Mouse (Mus musculus) urinary bladder, adult 2 months (tissue): ENCODE measurements around the gene Mzf1. TPM values are rescaled to one million over a fixed set of nuclear protein-coding genes. Genes with fewer than 3 reads are reported as not detected.
"Not testable (repeated sequence)": the region's sequence is repeated elsewhere in the genome, so short reads cannot be mapped to it uniquely, and the experiment has no call there.

Experiments
- DNase-seq: peaks from one replicate; pipeline ENCODE4 v3.0.0; 2022; ENCODE audit warnings: low spot score
- polyA plus RNA-seq: library from polyadenylated mRNA; depleted of rRNA; stranded (reverse); fragments of >200 nt; gene quantifications from 2 replicates; pipeline ENCODE4 v1.2.3, GENCODE M21; 2012; rRNA removed

Gene Mzf1
- 1.2 and 1.3 TPM in 2 replicates for polyA plus RNA-seq

- peak; percentile 81 for DNase-seq
Measured at GRCm38 (mm10) chr7:13054287-13055010, at the start of gene Mzf1. Mzf1 (minus strand) TSS chr7:13054764.

- DNase-seq = no peak
Measured at GRCm38 (mm10) chr7:13095073-13095472, 40.5 kb upstream of the Mzf1 start, which contains the start of gene Vmn1r85. Vmn1r85 (minus strand) TSS chr7:13095173.

DNA sequence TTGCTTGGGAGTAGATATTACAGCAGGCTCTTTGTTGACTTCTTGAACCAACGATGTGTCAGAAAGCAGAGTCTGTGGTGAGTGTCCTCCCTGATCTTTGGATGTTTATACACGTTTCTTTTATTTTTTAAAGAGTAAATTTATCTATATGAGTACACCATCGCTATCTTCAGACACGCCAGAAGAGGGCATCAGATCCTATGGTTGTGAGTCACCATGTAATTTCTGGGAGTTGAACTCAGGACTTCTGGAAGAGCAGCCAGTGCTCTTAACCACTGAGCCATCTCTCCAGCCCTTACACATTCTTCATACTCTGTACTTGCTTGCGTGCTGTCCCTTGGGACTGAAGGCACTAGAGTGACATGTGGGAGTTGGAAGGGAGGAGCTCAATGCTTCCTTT, 17.7 kb upstream of the Mzf1 start:
- DNase-seq = no peak

DNA sequence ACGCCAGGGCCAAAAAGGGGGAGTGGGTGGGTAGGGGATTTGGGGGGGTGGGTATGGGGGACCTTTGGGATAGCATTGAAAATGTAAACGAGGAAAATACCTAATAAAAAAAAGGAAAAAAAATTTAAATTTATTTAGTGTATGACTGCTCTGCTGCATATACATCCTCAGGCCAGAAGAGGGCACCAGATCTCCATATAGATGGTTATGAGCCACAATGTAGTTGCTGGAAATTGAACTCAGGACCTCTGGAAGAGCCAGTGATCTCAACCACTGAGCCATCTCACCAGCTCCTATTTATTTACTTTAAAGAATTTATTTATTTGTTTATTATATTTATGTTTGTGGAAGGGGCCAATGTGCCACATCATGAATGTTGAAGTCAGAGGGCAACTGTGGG, 8.8 kb upstream of the Mzf1 start:
- not testable (repeated sequence) for DNase-seq

GRCm38 (mm10) chr7:13059536-13059935, 5.0 kb upstream of the Mzf1 start:
- no peak for DNase-seq

DNA sequence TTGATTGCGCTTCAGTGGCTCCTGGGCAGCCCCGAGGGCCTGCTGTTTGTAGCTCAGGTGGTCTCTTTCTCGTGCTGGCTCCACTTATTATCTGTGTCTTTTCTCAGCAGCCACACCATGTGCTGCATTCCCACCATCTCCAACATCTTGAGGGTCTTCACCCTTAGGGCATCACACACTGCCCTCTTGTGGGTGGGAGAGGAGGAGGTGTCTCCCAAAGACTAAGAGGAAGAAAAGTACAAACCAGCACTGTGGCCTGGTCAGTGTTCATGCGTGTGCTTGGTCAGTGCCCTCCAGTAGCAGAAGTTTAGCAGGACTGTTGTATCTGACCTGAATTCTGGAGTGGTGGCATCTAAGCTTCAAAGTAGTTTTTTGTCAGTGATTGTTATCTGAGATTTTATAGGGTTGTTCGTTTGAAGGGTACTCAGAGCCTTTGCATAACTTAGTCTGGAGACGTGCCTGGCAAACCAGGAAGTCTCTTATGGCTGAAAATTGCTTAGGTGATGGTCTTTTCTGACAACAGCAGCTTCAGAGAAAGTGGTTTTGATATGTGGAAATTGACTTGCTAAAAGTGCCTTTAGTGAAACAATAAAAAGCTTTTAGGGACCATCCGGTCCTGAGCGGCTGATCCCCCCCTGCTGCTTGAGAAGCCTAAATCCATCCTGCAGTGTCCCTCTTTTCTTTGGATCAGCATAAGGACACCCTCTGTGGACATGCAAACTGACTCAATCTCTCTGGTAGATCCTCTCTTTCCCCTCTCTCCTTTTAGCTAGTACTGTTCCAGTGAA, 2.5 kb upstream of the Mzf1 start:
- no peak for DNase-seq

DNA sequence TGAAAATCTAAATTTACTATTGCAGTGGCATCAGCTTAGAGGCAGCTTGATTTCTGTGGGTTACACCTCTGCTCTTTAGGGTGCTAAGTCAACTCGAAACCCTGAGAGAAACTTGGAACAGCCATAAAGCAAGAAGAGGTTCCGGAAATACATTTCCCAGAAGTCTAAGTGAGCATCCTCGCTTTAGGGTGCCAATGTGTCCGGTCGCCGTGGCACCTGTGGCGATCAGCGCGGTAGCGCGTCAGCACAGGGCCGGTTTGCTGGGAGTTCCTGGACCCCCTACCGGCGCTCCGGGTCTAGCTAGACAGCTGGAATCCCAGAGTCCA, 640 bp downstream of the Mzf1 start:
- DNase-seq = no peak

DNA sequence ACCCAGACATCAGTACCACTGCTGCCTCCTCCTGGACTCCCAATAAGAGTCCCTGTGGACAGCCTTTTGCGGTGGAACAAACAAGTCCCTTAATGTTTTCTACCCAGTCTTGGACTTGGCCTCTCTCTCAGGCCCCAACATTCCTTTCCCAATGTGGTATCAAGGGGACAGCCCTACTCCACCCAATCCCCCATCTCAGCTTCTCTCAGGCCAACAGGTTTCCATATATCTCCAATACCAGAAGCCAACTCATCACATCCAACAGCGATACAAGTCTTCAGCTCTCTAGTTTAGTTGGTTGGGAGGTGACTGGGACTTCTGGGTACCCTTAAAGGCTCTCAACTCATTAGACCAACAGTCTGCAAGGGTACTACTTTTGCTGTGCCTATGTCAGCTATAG, 1.1 kb downstream of the Mzf1 start:
- no peak for DNase-seq

GRCm38 (mm10) chr7:13053001-13053400, 1.6 kb downstream of the Mzf1 start:
- no peak for DNase-seq

DNA sequence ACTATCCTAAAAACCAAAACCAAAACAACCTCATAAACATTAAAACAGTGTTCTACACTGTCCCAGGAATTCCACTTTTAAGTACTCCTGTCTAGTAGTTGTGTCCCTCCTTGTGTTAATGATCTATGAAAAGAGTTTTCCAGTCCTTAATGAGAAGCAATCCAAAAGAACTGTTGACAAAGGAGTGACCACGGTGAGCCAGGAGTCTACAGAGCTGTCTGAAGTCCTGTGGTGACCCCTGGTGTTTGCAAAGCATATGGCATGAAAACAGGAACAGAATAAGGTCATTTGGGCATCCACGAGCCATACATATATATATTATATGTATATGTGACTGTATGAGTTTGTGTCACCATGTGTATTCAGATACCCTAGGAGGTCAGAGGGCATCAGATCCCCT, 8.5 kb downstream of the Mzf1 start:
- DNase-seq = no peak

DNA sequence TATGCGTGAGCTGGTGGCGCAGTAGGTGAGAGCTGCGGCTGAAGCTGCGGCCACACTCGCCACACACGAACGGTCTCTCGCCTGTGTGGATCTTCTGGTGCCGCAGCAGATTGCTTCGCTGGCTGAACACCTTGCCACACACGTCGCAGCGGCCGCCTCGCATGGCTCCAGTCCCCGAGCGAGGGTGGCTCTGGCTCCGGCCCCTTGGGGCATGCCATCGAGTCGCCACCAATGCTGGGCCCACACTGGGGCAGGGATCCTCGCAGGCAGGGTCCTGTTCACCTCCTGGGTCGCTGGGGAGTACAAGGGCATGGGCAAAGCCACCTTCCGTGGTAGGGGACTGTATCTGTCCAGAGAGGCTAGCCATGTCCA, 10.3 kb downstream of the Mzf1 start:
- no peak for DNase-seq

GRCm38 (mm10) chr7:13043445-13044253, 10.9 kb downstream of the Mzf1 start:
- DNase-seq = no peak

GRCm38 (mm10) chr7:13043120-13043444, 11.5 kb downstream of the Mzf1 start:
- no peak for DNase-seq

DNA sequence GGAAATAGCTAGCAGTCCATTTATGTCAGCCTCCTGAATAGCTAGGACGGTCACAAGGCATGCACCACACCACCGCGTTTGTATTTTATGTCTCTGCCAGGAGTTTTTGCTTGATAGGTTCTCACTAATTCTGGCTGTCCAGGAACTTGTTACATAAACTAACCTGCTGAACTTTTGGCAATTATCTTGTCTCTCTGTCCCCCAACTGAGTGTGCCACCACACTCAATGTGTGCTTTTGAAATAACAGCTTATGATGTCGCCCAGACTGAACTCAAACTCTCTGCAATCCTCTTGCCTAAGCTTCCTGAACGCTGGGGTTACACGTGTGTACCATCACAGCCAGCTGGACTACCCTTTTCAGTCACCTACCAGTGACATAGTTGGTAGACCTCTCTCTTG, 12.1 kb downstream of the Mzf1 start:
- no peak for DNase-seq

- DNase-seq = no peak
Measured at GRCm38 (mm10) chr7:13041256-13041655, 13.3 kb downstream of the Mzf1 start.

DNA sequence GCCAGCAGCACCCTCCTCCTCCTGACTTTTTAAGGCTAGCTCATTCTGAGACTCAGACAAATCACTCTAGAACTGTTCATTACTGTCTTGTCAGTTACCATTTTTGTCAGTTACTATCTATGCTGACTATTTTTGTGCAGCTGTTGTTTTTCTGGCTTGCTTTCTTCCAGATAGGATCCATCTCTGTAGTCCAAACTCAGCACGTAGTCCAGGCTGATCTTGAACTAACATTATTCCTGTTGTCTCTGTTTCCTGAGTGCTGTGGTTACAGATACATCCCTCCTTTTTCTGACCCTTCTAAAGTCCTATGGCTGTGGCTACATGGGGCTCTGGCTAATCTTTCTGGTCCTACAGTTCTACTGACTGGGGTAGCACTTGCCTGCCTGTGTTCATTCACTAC, 15.4 kb downstream of the Mzf1 start:
- DNase-seq = no peak

GRCm38 (mm10) chr7:13038621-13039169, 15.9 kb downstream of the Mzf1 start:
- no peak for DNase-seq

GRCm38 (mm10) chr7:13037901-13038555, 16.5 kb downstream of the Mzf1 start, which contains the start of gene Ube2m:
Ube2m (minus strand) TSS chr7:13038275.
- DNase-seq = peak; percentile 99

DNA sequence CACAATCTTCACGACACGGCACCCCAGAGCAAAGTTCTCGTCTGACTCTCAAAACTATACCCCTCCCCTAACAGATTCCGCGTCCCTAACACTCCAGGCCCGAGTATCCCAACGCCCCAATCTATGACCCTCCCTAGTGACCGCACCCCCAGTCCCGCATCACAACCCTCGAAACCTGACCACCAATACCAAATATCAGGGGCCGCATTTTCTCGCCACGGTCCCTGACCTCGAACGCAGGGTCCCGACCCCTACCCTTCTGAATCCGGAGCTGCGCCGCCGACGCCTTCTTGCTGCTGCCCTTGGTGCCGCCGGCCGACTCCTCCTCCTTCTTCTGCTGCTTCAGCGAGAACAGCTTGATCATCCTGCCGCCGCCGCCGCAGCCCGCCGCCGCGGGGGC, 17.2 kb downstream of the Mzf1 start:
- no peak for DNase-seq

- no peak for DNase-seq
Measured at GRCm38 (mm10) chr7:13036806-13037205, 17.8 kb downstream of the Mzf1 start.

DNA sequence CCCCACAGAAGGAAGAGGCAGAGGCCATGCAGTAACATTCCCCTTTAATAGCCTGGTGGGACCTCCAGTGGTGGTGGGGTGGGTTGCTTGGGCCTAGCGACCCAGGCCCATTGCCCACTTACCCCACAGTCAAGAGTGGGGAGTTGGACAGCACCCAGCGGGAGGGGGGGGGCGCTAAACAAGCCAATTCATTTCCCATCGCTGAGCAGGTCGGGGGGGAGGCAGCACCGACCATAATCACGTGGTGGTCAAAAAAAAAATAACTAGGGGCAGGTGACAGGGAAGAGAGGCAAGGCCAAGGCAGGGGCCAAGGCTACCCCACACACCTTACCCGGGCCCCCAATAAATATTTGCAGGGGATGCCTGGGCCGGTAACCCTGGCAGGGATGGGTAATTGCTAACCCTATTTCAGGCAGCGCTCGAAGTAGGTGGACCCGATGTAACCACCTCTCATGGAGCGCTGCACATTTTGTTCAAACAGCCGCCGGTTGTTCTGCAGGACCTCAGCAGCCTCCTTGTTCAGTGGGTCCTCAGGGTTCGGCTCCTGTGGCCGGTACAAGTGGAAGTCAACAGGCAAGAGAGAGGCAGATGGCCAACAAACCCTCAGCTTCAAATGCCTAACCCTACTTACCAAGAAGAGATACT, 19.2 kb downstream of the Mzf1 start:
- DNase-seq = no peak
